Mouse (Mus musculus) cerebellum, adult 11-12 months (tissue): Measurements from ENCODE around the gene Rhobtb3.
"Not testable (repeated sequence)": the region's sequence is repeated elsewhere in the genome, so short reads cannot be mapped to it uniquely, and the experiment has no call there.

ENCODE experiments used
- DNase-seq: peaks from one replicate; pipeline ENCODE4 v3.0.0; 2022

Rhobtb3 gene

DNA sequence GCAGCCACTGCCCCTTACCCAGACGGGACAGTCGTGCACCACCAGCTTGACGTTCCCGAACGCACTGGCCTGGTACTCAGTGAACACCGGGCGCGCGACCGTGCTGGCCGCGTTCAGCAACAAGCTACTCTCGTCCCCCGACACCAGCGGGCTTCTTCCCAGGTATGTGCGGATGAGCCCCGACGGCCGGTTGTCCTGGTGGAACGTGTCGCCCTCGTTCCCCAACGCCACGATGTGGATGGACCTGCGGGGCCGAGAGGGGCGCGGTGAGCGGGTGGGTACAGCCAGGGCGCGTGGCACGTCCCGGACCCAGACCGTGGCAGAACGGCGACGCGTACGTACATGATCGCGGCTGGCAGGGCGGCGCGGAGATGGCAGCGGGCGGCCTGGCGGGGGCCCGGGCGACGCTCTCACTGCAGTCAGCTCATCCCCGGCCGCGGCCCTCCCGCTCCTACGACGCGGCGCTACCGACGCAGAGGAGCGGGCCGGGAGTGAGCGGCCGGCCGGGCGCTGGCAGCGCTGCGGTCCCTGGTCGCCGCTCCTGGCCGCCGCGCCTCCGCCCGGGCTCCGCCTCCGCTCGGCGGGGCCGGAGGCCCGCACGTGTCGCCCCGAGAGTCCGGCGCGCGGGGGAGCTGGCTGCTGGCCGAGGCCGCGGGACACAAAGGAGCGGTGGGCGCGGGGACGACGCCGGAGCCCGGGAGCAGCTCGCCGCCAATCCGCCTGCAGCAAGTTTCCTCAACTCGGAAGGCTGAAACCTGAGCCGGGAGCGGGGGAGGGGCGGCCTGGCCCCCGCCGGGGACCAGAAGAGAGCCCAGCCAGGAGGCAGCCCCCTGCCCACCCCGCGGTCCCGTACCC, at the start of gene Rhobtb3:
TSS of gene Rhobtb3 (minus strand) at position 737 of the 855 bp plus-strand sequence.
- peak; percentile 66 for DNase-seq

DNA sequence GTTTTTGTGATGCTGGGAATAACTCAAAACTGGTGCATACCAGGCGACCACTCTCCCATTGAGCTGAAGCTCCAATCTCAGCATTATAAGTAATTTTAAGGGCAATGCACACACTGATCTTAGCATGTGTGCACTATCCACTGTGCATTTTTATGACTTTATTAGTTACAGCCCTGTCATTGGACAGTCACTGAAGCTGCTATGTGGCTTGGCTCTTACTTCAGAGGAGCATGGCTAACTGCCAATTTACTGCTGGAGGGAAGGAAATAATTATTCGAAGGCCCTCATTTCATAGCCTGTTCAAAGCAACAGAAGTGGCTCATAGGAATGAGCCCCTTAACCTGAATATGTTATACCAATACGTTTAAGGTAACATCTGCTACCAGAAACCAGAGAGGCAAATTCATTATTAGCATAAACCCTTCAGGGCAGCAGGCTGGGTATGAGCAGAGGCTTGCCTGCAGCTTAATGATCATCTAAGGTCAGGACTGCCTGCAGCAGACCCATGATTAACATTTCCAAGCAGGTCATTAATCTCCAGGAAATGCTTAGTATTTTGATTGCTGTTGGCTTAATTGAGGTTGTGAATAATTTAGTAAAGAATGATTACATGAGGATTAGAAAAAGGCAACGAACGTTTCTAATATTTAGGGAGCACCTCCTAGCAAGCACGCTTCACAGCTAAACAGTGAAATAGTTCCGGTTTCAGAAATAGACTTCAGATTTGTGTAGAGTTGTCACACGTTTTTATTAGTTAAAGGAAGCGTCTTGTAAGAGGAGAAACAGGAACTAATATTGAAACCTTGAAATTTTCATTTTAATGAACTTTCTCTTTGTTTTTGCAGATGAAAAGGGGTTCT, 48.7 kb upstream of the Rhobtb3 start:
- no peak for DNase-seq

DNA sequence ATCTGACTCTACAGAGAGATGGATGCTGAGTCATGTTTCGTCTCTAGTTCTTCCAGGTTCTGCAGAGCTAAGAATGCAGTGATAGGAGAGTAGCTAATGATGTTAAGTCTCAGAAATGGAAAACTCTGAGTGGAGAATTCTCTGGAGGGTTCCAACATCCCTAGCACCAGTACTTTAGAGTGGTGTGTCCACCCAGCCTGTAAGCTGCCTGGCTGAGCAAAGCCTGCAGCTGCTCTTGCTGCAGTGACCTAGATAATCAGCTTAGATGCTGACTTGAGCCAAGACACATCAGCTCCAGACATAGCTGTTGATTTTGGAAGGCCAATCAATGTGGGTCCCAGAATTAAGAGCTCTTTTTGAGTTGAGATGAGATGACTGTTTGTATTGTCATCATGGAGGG, 44.4 kb upstream of the Rhobtb3 start:
- no peak for DNase-seq

DNA sequence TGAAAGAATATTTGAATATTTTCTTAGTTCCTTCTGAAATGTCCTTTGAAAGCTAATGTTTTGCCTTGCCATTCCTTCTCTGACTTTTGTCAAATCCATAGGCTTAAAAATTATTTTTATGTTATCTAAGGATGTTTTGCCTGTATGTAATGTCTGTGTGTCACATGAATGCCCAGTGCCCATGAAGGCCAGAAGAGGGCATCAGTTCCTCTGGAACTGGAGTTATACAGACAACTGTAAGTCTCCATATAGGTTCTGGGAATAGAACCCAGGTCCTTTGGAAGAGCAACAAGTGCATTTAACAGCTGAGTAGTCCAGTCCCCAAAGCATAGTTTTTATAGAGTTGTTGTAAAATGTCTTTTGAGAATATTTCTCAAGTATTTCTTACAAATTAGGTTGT, 38.2 kb upstream of the Rhobtb3 start:
- DNase-seq: no peak

DNA sequence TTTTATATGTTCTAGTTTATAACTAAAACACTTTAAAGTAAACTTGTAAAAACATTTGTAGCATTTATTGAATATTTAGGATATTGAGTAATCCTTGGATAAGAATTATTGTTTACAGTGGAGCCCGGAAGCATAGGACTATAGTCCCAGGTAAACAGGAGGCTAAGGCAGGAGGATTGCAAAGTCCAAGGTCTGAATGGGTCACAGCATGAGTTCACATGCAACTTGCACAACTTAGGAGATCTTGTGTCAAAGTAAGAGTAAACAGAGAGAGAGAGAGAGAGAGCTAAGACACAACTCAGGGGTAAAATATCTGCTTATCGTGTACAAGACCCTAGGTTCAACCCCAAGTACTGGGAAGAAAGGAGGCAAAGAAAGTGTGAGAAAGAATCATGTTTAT, 32.9 kb upstream of the Rhobtb3 start:
- no peak for DNase-seq

DNA sequence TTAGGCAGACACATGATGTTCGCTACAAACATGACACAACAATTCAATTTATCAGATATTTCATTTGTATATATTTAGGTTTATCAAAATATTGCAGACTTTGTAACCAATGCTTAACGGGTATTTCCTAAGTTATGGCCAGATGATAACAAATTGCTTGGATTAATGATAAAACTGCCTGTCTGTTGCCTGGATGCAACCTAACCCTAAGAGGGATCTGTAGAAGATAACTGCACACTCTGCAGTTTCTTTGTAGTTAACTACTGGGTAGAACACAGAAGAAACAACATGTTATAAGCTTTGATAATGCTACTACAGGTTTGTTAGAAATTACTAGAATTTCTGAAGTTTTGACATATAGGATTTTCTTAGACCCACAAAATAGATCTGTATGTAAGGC, 32.5 kb upstream of the Rhobtb3 start:
- no peak for DNase-seq

DNA sequence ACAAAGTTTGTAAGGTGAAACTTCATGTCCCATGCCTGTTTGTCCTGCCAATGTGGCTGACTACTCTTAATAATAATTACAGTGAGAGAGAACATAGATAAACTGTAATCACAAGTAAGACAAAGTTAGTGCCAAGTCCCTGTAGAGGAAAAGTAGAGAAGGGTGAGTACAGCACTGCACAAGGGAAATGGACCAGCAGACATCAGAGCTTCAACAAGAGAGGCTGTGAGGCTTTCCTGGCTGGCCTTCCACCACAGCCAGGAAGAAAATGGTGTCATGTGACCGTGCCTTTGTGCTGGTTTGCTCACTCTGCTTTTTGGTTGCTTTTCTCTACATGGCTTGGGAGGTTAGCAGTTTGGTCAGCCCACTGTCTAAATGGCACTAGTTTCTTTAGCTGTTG, 31.9 kb upstream of the Rhobtb3 start:
- no peak for DNase-seq

DNA sequence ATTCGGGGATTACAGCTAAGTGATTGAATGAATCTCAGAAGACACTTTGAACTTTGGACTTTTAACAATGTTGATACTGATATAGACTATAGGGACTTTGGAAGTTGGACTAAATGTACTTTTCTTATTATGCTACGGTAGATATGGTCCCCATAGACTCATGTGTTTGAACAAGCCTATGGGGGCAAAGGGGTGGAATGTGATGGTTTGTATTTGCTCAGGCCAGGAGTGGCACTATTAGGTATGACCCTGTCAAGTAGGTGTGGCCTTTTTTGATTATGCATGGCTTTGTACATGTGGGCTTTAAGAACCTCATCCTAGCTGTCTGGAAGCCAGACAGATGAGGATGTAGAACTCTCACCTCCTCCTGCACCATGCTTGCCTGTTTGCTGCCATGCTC, 30.8 kb upstream of the Rhobtb3 start:
- DNase-seq: no peak

DNA sequence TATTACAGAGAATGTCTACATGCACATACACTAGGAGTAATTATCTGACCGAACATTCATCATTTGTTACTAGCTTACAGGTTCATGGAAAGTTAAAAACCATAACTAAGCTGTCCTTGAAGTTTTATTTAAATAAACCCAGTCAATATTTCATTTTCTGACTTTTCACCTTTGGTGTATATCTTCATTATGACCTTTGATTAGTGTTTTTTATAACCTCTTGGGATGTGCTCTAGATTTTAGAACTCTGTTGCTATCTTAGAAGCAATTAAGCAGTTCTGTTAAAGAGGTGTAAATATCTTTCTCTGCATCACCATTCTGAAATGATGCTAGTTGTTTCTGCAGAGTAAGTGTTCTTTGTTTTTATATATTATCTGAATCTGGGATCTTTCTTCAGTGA, 23.1 kb upstream of the Rhobtb3 start, which contains the start of gene Spata9:
TSS of gene Spata9 (plus strand) at position 301 of the 400 bp plus-strand sequence.
- DNase-seq: no peak

DNA sequence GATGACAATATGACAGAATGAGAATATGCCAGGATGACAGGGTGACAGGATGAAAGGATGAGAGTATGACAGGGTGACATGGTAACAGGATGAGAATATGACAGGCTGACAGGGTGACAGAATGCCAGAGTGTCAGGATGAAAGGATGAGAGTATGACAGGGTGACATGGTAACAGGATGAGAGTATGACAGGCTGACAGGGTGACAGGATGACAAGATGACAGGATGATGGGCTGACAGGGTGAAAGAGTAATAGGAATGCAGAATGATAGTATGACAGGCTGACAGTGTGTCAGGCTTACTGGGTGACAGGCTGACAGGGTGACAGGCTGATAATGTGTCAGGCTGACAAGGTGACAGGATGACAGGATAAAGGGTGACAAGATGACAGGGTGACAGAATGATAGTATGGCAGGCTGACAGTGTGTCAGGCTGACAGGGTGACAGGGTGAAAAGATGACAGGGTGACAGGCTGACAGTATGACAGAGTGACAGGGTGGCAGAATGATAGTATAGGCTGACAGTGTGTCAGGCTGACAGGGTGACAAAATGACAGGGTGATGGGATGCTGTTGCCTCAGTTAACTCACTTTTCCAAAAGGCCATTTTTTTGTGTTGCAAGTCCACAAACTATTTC, 11.8 kb upstream of the Rhobtb3 start:
- no peak for DNase-seq

DNA sequence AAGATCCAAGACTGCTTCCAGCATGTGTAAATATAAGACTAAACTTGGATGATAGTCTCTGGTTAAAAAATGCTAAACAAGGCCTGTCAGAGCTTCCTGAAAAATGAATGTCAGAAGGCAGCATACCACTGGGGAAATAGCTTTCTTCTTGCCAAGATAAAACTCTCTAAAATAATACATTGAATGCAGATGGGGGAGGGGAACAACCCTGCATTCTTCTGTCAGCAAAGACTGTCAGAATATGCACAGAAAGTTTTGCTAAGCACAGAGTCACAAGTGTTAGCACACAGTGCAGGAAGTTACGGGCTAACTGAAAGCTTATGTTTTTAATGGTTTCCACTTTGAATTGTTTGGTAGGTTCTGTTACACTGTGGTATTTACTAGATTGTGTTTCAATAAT, 6.6 kb upstream of the Rhobtb3 start:
- no peak for DNase-seq

DNA sequence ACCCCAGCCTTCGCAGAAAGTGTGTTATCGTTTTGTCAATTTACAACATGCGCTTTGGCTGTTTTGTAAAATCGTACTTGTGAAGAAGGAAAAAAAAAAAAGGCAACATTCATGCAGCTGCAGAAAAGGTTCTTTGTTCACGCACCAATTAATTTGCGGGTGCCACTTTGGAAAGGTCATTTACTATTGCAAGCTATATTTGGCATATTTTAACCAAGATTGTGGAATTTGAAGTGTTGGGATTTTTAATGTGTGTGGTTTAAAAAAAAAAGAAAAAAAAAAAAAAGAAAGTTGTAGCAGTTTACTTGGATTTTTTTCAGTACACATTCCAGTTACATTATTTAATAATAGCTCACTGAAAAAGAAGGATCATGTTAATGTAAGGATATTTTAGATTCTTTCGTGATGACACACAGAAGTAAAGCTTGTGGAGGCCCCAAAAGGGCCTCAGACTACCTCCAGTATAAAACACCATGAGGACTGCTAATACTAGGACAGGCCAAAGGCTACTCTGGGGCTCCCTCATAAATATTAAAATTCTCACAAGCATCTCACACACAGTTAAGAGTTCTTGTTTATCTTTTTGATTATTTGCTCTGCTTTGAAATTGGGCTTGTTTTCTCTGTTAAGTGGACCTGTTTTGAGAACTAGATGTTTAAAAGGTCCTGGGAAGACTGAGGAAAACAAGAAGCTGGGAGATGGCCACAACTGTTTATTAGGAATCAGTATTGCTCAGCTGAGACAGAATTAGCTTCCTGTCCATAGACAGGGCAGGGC, 507 bp upstream of the Rhobtb3 start:
- DNase-seq: no peak

DNA sequence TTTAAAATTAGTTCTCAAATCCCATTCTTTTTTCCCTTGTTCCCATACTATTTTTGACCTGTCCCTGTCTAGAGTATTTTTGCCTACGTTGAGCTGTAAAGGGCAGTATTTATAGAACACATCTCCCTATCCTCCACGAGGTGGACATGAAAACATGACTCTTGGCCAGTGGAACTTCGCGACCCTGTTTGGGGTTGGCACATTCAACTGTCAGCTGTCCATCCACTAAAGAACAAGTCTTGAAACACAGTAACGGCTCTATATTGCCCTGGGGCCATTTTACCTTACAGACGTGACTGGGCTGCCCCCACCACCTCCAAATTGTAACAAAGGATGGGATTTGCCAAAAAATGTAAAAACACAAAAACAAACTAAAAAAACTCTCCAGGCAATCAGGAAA, 994 bp downstream of the Rhobtb3 start:
- no peak for DNase-seq

DNA sequence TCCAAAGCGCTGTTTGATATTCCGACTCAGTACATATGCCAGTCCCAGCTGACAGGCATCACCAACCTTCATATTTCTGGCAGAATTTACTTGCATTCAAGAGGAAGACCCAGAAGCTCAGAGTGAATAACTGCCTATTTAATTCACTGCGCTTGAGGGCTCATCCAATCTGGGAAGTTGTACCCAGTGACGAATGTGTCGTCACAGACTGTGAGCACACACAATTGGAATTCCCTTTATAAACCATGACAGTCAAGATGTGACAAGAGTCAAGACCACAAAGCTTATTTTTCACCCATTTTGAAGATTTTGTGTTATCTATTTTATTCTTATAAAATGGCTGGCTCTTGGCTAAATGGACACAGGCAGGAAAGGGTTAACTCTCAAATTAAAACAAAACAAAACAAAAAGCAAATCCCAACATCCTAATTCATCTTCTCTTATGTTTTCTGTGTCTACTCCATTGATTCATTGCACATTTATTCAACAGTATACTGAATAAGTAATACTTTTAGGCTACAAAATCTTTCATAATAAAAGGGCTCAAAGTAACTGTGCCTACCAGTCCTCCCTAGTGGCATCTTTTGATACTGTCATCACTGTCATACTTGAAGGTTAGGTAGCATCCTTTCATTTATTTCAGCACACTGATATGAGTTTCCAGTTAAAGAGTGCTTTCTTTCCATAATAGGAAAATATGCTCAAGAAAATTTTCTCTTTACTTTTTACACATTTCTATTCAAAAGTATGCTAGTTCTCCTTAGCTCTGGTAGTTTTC, 2.0 kb downstream of the Rhobtb3 start:
- DNase-seq: no peak

DNA sequence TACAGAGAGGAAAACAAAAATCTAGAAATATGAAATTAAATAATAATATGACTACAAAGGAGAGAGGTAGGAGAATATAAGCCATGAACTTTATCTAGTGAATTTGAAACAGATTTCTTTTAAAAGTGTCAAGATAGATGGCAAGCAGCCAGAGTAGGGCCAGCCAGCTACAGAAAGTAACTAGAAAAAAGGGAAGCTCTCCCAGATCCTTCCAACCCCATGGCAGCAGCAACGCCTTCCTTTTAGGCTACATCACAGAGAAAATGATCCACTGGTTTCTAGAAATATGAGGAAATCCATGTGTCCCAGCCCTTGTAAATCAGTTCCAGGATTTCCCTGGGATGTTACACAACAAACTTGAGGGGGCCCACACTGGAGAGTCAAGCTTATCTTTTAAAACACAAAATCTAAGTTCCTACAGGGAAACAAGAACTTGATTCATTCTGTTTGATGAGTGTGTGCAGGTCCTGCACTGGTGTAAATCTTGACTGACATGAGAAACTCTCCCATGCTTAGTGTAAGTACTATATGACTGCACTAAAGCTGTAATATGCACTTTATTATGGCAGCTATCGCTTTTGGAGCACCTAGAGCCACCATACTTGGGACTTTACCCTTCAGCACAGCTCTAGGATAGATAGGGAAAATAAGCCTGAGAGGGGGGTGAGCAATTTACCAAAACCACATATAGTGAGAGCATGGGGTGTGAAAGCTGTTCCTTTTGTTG, 2.8 kb downstream of the Rhobtb3 start:
- DNase-seq: no peak

DNA sequence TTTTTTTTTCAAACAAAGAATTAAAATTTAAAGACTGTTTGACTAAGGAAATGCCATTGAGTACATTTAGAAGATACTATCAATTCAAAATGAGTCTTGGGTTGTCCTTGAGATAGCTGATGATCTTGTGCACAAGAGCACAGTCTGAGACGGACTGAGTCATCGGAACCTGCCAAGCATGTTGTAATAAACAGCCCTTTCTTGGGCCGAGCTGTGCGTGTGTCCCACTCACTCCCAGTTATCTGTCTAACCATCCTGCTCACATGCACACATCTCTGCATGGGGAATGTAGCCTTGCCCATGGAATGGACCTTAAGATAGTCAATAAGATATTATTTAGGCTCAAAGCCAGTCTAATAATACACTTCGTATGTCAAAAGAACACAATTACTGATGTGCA, 4.9 kb downstream of the Rhobtb3 start:
- no peak for DNase-seq

DNA sequence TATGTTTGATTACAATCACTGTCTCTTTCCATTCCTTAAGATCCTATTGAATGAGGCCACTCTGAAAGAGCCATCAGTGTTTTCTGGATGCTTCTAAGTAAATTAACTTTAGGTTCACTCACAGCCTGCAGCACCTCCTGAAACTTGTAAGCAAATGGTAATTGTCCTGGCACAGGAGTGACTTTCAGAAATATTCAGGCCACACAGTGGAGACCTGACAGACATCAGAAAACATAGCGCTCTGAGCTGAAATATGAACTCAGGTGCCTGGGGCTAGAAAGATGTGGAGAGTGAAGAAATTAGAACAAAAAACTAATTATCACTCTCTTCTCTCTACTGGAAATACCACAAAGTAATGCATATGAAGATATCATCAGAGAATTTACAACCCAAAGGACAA, 10.4 kb downstream of the Rhobtb3 start:
- no peak for DNase-seq

DNA sequence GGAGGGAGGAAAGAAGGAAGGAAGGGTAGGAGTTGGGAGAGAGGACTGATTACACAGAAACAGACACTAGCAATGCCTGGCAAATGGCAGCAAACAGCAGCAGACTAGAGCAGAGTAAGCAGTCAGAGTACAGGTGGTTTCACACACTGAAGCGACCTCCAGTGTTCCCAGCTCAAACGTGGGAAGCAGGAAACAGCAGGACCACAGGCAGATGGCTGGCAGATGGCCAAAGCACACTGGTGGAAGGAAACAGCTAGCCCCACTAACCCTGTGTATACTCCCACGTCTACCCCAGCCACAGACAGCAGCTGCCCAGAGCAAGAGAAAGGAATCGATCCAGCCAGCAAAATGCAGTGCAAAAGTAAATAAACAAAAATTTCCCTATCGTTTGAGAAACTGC, 12.7 kb downstream of the Rhobtb3 start:
- DNase-seq: no peak

DNA sequence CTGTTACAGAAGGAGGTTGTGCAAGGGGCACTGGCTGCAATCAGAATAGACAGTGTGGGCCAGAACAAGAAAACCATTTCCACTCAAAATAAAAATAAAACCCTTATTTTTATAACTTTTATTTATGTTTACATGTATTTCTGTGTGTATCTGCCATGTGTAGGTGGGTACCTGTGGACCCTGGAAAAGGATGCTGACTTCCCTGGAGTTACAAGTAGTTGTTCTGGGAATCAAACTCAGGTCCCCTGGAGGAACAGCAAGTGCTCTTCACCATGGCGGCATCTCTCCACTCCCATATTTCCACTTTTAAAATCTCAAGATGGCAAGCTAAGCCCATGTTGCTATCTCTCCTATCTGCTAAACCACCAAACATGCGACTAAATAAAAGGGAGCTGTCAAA, 13.1 kb downstream of the Rhobtb3 start:
- DNase-seq: no peak

DNA sequence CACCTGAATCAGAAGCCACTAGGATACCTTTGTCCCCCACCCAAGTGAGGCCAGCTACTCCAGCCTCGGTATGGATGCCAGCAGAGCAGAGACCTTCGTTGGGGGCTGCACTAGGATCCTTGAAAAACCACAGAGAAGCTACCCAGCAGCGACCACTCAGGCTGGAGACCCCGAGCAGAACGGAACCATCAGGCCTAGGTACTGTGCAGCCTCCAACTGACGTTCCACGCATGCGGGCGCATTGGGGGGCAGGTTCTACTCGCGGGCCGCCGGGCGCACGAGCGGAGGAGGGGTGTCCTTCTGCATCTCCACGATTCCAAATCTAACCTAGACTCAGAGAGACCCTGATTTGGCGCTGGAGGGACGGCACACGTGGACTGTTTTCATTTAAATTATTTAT, 13.7 kb downstream of the Rhobtb3 start:
- DNase-seq: no peak

DNA sequence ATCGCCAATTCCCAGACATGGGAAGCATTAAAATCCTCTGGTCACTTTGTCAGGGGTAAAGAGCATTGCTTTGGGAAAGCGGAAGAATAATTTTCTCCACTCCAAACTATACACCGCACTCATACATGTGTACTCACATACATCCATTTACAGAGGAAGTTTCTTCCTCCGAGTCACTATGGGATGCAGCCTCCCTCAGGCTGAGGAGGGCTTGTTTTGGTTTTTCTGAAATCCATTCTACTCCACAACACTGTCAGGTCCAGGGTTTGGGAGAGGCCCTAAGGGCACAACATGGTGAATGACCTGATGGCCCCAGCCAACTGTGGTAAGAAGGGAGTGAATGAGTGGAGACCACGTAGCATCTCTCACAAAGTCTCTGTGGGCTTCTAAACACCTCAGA, 14.7 kb downstream of the Rhobtb3 start:
- not testable (repeated sequence) for DNase-seq
